Mouse (Mus musculus): Measurements from ENCODE around the gene Hck.

DNA sequence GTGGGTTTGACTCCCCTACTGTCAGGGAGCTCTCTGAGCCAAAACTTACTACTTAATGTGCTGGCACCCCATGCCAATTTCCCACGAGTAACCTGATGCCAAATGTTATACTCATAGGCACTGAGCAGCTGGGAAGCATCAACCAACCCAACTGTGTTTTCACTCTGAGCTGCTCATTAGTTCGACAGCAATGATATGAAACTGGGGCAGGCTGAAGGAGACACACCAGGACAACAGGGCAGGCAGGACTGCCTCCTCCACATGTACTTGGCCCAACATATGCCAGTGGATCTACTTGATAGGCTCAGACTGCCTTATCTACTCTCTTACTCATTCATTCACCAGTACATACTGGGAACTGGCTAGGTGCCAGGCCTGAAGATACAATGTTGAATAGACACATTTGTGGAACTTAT lies 77.9 kb downstream of the Hck start:
- TF ChIP-seq CTCF (IDR thresholded peaks at IDR 0.05; ENCODE audit: low read depth) (no peak), EP300 (IDR thresholded peaks at IDR 0.05; ENCODE audit: low read depth) (peak; percentile 5; the same call in 1 of the 2 replicates)

Data from liver, postnatal 0 days (tissue).